Mouse (Mus musculus): ENCODE data around the gene Parp16.
"Not testable (repeated sequence)": the region's sequence is repeated elsewhere in the genome, so short reads cannot be mapped to it uniquely, and the experiment has no call there.

The Parp16 gene

DNA sequence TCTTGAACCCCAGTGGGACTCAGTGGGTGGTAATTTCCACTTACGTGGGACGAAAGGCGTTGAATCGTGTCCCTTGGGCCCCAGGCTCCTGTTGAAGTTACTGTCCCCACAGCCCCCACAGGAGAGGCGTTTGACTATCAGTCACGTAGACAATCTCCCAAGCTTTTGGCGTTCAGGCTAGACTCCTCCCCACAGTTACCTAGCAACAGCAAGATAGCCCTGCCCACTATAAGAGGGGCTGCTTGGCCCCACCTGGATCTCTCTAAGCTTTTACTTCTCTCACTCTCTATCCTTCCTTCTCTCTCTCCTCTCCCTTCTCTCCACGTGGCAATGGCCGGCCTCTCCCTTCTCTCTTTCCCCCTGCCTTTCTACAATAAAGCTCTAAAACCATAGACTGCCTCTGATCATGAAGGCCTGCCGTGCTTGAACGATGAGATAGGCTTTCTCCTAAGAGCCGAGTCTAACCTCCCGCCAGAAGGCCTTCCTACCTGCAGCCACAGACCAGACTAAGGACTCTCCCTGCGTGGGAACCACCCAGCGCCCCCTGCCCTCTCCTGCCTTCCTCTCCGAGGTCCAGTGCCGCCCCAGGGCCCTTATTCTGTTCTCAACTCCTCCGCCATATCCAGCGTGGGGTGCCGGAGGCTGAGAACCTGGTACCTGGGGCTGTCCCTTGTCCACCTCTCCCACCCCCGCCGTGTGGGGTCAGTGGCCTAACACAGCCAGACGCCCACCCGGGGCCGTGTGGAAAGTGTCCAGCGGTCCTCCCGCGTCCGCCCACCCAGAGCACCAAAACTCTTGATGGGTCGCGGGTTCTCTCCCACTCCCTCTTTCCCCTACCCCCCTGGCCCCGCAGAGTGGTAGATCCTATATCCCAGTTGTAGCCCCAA lies 13.4 kb downstream of the Parp16 start:
- DNase-seq (ENCODE audit: low spot score) = no peak

DNA sequence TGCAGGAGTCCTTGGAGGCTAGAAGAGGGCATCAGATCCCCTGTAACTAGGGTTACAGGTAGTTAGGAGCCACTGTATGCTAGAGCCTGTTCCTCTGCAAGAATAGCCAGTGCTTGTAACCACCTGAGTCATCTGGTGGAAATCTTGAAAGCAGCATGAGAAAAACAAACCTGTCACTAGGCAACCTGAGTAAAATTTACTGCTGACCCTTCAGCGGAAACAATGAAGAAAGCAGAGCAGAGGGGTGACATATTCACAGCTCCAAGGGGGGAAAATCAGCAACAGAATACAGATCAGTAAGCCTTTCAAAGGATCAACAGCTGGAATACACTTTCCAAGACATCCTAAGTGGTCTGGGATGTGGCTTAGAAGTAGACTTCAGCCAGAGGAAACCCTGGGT lies 16.4 kb downstream of the Parp16 start:
- DNase-seq (ENCODE audit: low spot score) = no peak

DNA sequence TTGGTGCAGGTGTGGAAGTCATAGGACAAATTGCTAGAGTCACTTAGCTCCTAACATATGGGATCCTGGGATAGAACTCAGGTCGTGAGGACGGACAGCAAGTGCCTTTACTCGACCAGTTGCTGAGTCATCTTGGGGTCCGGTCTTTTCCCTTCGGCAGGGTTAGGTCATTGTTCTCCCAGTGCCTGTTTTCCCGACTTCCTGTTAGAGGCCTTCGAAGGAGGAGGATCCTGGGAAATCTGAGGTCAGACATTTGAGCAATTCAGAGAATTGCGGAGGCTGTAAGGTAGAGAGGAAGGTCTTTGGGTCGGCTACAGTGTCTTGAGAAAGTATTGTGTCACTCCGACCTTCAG lies 19.2 kb downstream of the Parp16 start:
- no peak for DNase-seq (ENCODE audit: low spot score)

DNA sequence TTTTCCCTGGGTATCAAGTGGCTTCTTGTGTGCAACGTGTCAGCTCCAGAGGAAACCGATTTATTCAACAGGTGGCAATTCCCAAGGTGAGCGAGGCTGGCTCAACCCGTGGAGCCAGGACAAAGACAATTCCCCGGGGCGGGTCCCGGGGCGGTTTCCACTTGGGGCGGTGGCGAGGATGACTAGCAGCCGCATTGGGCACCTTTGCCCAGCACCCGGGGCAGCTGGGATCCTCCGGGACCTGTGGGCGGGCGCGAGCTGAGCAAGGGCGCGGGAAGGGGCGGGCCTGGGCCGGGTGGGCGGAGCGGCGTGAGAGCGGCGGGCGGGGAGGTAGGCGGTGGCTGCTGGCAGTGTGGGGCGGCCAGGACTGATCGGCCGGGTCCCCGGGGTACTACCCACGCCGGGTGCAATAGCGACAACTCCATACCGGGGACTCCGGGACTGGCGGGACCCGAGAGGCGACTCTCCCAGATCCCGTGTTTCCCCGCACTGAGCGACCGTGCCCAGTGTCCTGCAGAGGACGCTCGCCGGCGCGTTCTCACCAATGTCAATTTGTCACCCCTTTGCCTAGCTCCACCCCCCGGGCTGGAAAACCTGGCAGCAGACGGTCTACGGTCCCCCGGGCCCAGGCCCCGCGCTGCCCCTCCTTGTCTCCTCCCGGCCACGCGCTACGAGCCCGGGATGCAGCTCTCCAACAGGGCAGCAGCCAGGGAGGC lies 19.8 kb downstream of the Parp16 start:
- peak; percentile 93 for DNase-seq (ENCODE audit: low spot score)

DNA sequence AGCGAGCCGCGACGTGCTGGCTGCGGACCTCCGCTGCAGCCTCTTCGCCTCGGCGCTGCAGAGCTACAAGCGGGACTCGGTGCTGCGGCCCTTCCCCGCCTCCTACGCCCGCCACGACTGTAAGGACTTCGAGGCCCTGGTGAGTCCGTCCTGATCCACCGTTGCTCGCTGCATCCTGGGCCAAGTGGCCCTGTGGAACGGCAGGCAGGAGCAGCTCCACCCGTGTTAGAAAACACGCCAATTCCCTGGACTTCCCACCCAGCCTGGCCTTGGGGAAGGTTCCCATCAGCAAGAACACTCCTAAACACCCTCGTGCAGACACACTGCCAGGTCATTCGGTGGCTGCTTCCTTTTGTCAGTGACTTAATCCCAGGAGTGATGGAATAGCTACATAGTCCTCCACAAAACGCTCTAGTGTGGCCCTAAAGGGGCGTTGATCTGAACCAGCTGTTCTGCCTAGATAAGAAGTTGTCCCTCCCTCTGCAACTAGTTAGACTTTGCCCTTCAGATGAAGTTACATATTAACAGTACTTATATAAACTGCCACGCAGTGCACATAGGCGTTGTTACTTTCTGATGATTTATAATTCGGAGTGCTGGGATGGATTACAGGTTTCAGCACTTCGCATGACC lies 20.5 kb downstream of the Parp16 start:
- DNase-seq (ENCODE audit: low spot score) = no peak

DNA sequence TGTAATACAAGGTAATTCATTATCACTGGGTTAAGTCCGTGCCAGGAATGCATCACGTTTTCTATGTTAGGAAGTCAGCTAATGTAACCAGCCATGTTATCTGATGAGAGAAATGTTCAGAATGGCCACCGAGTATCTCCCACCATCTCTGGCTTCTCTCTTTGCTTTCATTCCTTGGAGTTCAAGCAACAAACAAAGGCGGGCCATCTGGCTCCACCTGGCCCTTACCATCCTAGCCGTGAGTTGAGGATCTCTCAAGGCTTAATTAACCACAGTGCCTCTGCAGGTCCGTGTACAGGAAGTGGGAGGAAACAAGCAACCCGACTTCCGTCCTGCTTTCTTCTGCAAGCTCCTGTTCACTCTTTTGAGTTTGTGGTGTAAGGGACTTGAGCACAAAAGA lies 21.8 kb downstream of the Parp16 start:
- no peak for DNase-seq (ENCODE audit: low spot score)

DNA sequence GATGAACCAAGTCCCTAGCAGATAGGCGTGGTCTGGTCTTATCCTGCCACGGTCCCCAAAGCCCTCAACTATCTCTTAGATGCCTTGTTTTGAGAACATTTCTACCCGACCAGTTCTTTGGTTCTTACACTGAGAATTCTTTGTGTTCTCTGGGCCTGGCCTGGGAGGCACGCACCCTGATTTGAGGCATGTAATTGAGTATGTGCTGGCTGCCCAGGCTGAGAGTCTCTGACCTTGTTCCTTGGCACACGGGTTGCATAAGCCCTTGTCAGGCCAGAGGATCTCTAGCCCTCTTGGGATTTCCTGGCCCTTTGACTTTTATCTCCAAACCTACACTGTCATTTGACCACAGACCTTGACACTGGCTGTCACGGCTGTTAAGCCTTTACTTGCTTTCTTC lies 22.5 kb downstream of the Parp16 start:
- DNase-seq (ENCODE audit: low spot score) = no peak

DNA sequence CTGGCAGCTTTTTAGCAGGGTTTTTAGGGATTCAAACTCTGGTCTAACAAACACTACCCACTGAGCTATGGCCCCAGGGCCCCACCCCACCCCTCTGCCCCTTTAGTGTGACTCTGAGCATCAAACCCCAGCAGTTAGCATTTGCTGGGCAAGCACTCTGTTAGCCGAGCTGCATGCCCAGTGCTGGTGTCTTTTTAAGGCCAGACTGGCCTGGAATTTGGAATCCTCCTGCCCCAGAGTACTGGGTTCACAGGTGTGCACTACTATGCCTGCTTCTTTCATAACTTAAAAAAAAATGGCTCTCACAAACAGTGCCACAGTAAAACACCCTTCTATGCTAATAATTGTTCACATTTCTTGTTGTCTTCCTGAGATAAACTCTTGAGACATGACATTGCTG lies 23.8 kb downstream of the Parp16 start:
- no peak for DNase-seq (ENCODE audit: low spot score)

DNA sequence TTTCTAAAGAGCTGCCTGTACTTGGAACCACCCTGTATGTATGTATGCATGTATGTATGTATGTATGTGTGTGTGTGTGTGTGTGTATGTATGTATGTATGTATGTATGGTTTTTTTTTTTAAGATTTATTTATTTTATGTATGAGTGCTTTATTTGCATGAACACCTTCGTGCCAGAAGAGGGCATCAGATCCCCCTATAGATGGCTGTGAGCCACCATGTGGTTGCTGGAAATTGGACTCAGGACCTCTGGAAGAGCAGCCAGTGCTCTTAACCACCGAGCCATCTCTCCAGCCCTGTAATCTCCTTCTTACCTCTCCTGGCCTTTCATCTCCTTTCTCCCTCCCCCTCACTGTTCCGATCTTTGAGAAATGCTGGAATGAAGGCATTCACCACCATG lies 25.2 kb downstream of the Parp16 start:
- not testable (repeated sequence) for DNase-seq (ENCODE audit: low spot score)

DNA sequence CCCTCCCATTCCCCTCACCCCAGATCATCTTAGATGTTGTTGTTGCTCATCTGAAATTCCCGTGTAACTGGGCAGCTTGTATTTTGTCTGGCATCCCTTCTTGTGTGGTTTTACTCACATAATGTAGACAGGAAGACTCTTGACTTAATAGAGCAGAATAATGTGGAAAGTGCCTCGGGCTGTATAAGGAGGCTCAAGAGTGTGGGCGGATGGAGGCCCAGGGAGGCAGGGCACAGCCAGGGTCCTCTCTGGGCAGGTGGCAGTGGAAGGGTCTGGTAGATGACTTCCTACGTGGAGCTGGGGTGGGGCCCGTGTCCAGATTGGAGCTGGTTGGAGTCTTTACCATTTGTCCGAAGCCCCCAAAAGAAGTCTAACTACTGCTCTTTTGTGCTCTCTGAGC lies 28.8 kb downstream of the Parp16 start:
- DNase-seq (ENCODE audit: low spot score) = no peak

DNA sequence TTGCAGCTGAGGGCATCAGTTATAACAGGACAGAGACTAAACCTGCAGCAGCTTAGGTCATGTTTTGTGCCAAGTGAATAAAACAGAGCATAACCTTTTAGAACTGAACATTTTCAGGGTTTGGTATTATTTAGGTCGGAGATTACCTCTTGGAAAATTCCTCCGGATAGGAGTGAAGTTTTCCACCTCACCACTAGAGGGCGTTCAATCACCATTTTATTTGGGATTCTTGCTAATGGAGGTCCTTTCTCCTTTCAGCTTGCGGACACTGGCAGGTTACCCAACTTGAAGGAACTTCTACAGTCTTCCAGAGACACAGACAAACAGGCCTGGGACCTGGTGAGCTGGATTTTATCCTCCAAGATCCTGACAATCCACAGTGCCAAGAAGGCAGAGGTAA lies 30.6 kb downstream of the Parp16 start:
- no peak for DNase-seq (ENCODE audit: low spot score)

DNA sequence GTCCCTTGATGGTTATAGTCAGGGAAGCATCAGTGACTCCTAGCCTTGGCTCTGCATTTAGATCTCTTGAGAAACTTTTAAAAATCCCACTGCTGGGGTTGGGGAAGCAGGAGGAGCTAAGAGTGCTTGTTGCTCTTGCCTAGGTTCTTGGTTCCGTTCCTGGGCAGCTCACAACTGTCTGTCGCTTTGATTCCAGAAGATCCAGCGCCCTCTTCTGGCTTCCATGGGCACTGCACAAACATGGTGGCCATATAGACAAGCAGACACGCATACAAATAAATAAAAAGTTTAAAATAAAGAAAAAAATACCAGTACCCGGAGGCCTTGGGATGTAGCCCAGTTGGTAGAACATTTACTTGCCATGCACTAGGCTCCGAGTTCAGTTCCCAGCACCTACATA lies 35.1 kb downstream of the Parp16 start:
- DNase-seq (ENCODE audit: low spot score) = no peak

DNA sequence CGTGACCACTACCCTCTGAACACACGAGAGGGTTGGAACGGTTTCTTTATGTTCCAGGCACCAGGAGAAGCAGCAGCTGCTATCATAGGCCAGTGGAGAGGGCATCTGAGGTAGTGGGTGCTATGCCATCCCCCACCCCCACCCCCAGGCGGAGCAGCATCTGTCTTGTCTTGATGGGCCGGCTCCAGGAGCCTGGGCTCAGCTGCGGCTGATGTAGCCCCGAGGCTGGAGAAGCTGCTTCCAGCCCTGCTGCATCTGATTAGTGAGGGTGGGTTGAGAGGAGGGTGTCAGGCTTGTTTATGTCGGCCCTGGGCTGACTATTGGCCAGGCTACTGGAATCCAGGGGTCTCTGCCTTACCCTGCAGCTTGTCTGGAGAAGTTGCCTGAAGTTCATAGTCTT lies 36.1 kb downstream of the Parp16 start:
- no peak for DNase-seq (ENCODE audit: low spot score)

DNA sequence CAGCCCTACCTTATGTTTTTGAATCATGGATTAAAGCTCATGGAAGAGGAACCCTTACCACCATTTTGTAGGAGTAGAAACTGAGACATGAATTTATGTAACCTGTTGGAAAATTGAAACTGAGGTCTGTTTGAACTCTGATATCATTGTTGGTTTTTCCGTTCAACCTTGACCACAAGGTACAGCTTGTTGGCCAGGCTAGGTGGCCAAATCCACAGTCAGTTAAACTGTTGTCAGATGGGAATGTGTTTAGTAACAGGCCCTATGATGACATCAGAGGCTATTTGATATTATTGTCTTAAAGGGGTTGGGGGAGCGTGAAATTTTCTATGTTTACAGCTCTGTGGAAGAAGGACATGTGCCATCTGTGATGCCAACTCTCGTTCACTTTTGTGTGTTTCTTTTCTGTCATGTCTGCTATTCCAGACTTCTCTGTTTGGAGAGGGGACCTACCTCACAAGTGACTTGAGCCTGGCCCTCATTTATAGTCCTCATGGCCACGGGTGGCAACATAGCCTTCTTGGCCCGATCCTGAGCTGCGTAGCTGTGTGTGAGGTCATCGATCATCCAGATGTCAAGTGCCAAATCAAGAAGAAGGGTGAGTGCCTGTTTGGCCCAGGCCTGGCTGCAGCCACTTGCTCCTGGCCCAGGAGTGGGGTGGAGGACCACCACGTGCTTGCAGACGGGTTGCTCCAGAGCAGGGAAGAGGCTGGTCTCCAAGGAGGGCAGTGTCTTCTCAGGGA lies 38.3 kb downstream of the Parp16 start:
- DNase-seq (ENCODE audit: low spot score) = no peak

DNA sequence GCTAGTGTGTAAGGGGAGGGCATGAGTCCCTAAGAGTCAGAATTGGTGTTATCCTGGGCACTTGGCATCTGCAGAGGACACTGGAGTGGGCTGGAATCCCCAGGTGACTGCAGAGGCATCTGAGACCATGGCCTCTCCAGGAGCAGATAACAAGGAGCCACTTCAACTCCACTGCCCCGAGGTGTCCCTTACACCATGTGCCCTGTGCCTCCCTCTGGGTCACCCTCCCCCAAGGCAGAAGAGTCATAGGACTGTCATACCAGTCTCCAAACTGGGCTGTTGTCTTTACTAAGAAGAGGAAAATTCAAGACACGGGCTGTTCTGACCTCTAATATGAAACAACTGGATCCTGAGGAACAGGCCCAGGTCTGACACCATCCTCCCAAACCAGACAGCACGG lies 39.6 kb downstream of the Parp16 start:
- no peak for DNase-seq (ENCODE audit: low spot score)

DNA sequence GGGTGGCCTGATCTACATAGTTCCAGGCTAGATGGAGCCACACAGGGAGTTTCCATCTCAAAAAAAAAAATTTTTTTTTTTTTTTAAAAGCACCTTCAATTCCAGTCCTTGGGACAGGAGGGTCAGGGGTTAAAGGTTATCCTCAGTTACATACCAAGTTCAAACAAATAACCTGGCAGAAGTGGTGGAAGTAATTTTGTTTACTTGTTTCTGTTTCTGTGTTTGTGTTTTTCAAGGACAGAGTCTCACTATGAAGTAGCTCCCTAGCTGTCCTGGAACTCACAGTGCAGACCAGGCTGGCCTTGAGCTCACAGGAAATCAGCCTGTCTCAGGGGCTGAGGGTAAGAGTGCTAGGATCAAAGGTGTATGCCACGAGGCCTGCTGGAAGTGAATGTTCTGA lies 40.4 kb downstream of the Parp16 start:
- DNase-seq (ENCODE audit: low spot score) = no peak

DNA sequence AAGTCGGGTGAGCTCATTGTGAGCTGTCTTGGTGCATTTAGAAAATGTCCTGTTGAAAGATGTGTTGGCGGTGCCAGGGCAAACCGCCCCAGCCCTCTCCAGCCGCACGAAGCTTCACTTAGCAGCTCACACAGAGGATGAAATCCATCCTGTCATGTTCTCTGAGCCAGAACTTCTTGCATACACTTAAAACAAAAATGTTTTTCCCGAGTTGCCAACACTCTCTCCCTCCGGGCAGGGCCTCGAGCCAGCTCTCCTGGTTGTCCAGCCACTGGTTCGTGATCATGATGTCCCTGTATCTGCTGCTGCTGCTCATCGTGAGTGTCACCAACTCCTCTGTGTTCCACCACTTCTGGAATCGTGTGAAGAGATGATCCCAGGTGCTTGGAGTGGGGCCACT lies 42.5 kb downstream of the Parp16 start:
- DNase-seq (ENCODE audit: low spot score) = no peak

DNA sequence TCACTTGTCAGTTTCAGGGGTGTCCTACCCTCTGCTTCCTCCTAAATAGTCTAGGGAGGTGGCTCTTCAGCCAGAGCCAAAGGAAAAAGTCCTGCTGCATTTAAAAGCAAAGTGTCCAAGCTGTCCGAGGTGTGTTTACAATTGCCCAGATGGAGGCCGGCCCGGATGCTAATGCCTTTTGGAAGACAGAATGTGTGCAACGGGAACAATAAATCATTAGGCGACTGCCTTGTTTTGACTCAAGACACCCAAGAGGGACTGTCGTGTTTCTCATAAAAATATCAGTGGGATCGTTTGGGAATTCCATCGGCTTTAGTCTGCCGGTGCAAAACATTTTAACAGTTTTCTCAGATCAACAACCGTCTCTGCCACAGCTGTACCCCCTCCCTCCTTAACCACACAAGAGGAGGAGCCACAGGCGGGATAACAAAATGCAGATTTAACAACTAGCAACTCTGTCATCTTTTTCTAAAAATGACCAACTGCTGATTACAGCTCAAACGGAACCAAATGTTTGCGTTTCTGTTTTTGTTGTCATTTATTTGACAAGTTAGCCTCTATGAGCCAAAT lies 43.1 kb downstream of the Parp16 start:
- DNase-seq (ENCODE audit: low spot score) = no peak

DNA sequence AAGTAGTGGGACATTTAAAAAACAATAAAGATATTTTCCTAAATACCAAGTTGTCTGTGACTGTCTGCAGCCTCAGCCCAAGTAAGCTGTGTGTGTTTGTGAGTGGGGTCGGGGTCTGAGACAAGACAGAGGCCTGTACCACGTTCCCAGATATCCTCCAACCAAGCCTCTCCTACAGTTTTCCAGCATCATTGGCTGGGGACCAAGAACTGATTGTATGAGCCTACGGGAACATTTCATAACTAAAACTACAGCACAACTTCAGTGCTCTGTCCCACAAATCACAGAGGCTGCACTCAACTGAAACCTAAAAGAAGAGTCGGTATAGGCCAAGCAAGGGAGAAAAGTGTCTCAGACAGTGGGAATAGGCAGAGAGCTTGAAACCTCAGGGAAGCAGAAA lies 44.0 kb downstream of the Parp16 start:
- no peak for DNase-seq (ENCODE audit: low spot score)

DNA sequence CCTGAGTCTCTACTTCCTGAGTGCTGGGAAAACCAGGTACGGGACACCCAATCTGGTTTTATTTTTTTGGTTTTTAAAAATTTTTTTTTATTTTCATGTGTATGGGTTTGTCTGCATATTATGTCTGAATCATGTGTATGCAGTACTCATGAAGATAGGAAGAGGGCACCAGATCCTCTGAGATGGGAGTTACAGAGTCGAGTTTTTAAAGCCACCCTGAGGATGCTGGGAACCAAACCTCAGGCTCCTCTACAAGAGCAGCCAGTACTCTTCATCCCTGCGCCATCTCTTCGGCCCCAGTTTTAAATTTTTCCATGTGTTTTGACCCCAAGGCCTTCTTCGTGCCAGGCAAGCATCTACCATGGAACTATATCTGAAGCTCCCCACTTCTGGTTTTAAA lies 44.6 kb downstream of the Parp16 start:
- no peak for DNase-seq (ENCODE audit: low spot score)

DNA sequence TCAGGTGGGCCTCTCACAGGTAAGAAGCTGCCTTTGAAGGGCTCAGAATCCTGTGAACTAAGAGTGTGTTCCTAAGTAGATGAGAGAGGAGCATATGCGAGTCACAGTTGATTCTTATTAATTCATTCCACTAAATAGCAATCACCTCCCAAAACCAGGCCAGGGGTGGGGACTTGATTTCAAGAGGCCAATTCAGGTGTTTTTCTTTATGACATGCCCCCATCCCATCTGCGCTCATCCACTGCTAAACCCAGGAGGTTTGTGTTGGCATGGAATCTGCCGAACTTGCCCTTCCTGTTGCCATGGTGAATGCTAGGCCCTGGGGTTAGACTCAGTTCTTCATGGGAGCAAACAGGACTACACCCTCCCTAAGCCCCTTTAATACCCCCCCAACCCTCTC lies 45.4 kb downstream of the Parp16 start:
- no peak for DNase-seq (ENCODE audit: low spot score)

DNA sequence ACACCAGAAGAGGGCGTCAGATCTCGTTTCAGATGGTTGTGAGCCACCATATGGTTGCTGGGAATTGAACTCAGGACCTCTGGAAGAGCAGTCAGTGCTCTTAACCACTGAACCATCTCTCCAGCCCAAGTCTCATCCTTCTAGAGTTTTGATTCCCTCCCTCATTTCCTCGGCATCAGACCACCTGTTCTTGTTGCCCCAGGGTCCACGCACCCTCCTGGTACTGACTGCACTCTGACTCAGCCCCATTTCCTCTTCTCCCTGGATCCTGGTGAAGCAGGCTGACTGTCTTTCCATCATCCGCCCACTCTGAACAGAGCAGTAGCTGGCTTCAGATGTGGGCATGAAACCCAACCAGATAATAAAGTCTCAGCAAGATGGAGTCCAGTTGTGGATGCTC lies 46.8 kb downstream of the Parp16 start:
- DNase-seq (ENCODE audit: low spot score) = no peak

All from testis, postnatal 10 days (tissue).